Mouse (Mus musculus): ENCODE measurements around the gene 1700113H08Rik. TPM values are rescaled to one million over a fixed set of nuclear protein-coding genes. Genes with fewer than 3 reads are reported as not detected.

Gene 1700113H08Rik
- total RNA-seq, 2 experiments from 2014 or later: not detected

DNA sequence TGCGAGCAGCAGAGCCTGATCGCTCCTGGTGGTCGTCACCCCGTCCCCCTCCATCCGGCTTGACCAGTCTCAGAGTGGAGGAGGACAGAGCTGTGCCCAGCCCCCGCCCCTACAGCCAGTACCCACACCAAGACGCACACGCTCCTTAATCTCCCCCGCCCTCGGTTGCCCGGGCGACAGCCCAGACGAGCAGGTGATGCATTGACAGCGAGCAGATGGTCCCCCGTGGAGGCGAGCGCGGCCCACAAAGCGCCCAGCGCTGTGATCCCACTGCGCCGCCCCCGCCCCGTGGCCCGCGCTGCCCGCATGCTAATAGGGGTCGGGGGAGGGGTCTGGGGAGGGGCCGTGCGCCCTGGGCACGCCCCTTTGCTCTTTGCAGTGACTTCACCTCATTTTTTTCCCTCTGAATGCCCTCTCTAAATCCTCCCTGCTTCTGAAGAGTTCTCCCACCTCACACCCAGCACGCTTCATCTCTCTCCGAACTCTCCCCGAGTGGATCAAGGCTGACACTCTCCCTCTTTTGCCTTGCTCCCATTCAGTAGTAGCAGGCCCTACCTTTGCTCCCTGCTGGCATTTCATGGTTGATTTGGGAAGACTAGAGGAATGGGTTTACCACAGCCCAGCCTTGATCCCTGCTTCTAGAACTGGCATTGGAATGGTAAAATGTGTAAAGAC, 543 bp downstream of the 1700113H08Rik start:
- intact Hi-C loops (cut with DNase I): no loop called here
- peak; percentile 73 to 74 for DNase-seq (ENCODE audit: low spot score in 2 of 2)

DNA sequence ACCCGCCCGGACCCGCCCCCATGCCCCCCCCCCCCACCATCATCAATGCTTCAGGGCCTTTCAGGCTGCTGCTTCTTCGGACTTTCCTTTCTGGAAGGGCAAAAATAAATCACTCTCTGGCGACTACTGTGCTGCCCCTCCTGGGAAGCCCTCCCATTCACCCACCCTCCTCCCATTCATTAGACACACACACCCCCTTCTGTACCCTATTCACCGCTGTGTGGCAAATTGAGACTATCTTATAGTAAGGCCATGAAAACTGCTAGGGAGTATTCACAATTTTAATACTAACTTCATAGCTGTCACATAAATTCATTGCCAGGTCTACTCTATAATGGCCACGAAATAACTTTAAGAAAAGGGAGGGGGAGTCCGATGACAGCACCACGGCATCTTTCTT, 1.1 kb downstream of the 1700113H08Rik start:
- no peak for DNase-seq (ENCODE audit: low spot score in 2 of 2)
- intact Hi-C loops (cut with DNase I): no loop called here

- intact Hi-C loops (cut with DNase I): no loop called here
Observed at GRCm38 (mm10) chr10:87059447-87059846, 1.6 kb downstream of the 1700113H08Rik start.

GRCm38 (mm10) chr10:87084236-87084635, 26.4 kb downstream of the 1700113H08Rik start:
- intact Hi-C loops (cut with DNase I): no loop called here
- DNase-seq (ENCODE audit: low spot score in 2 of 2): peak; percentile 42 to 71

More at GRCm38 (mm10) chr10:87059447-87059846, 1.6 kb downstream of the 1700113H08Rik start:
- DNase-seq (ENCODE audit: low spot score in 2 of 2): no peak

- intact Hi-C loops (cut with DNase I): no loop called here
- DNase-seq (ENCODE audit: low spot score in 2 of 2): no peak
Observed at GRCm38 (mm10) chr10:87087646-87088045, 29.8 kb downstream of the 1700113H08Rik start.

- DNase-seq (ENCODE audit: low spot score in 2 of 2): peak in 1 of 2 experiments; percentile 40
- intact Hi-C loops (cut with DNase I): loop anchor here (2.0 kb wide), 1 partner anchor 411 kb away; no protein-coding TSS in a partner anchor
Observed at GRCm38 (mm10) chr10:87094249-87094648, 36.4 kb downstream of the 1700113H08Rik start.

GRCm38 (mm10) chr10:87098722-87099121, 40.9 kb downstream of the 1700113H08Rik start:
- intact Hi-C loops (cut with DNase I): no loop called here
- no peak for DNase-seq (ENCODE audit: low spot score in 2 of 2)

- intact Hi-C loops (cut with DNase I): no loop called here
- no peak for DNase-seq (ENCODE audit: low spot score in 2 of 2)
Observed at GRCm38 (mm10) chr10:87100668-87101067, 42.8 kb downstream of the 1700113H08Rik start.

- intact Hi-C loops (cut with DNase I): no loop called here
- no peak for DNase-seq (ENCODE audit: low spot score in 2 of 2)
Observed at GRCm38 (mm10) chr10:87101265-87101950, 43.6 kb downstream of the 1700113H08Rik start.

- intact Hi-C loops (cut with DNase I): no loop called here
- DNase-seq (ENCODE audit: low spot score in 2 of 2): no peak
Observed at GRCm38 (mm10) chr10:87101951-87102320, 44.1 kb downstream of the 1700113H08Rik start.

DNA sequence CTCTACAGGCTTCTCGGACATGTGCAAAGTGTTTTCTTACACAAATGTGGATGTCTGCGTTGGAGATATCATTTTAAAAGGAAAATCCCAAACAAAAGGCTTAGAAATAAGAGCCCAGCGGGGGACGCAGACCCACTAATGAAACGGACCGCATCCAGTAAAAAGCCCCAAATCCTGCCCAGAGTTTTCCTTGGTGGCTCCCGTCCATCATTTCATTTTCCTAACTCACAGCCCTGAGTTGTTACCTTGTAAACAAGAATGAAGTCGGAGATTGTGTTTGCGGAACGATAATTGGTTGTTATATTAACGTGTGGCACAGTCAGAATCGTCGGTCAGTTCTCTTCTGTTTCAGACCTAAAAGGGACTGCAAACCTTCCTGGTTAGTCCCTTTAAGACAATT, 44.6 kb downstream of the 1700113H08Rik start:
- DNase-seq (ENCODE audit: low spot score in 2 of 2): no peak
- intact Hi-C loops (cut with DNase I): no loop called here

GRCm38 (mm10) chr10:87103286-87103685, 45.4 kb downstream of the 1700113H08Rik start:
- no peak for DNase-seq (ENCODE audit: low spot score in 2 of 2)
- intact Hi-C loops (cut with DNase I): no loop called here

GRCm38 (mm10) chr10:87107565-87108297, 49.9 kb downstream of the 1700113H08Rik start:
- intact Hi-C loops (cut with DNase I): no loop called here
- peak; percentile 59 to 62 for DNase-seq (ENCODE audit: low spot score in 2 of 2)

DNA sequence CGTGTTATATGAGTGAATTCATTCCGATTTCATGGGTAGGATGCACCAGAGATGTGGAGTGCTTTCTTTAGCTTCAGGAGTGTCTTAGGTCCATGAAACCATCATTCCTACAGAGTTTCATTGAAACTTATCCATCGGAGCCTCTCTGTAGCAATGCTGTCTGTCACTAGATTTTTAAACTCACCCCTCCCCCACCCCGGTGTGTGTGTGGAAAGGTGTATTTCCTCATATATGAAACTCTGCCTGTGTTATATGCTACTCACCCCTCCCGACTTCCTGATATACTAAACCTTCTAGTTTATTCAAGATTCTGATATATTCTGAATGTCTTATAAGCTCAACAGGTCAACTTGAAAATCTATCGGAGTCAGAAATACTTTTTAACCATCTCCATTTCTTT, 50.5 kb downstream of the 1700113H08Rik start:
- intact Hi-C loops (cut with DNase I): no loop called here
- peak in 1 of 2 experiments; percentile 11 for DNase-seq (ENCODE audit: low spot score in 2 of 2)

GRCm38 (mm10) chr10:87109038-87109771, 51.4 kb downstream of the 1700113H08Rik start:
- intact Hi-C loops (cut with DNase I): no loop called here
- peak; percentile 57 to 67 for DNase-seq (ENCODE audit: low spot score in 2 of 2)

- DNase-seq (ENCODE audit: low spot score in 2 of 2): no peak
- intact Hi-C loops (cut with DNase I): no loop called here
Observed at GRCm38 (mm10) chr10:87110909-87111308, 53.1 kb downstream of the 1700113H08Rik start.

GRCm38 (mm10) chr10:87125094-87125493, 67.2 kb downstream of the 1700113H08Rik start:
- DNase-seq (ENCODE audit: low spot score in 2 of 2): no peak
- intact Hi-C loops (cut with DNase I): loop anchor here (5.0 kb wide), 1 partner anchor 87 kb away; no protein-coding TSS in a partner anchor

DNA sequence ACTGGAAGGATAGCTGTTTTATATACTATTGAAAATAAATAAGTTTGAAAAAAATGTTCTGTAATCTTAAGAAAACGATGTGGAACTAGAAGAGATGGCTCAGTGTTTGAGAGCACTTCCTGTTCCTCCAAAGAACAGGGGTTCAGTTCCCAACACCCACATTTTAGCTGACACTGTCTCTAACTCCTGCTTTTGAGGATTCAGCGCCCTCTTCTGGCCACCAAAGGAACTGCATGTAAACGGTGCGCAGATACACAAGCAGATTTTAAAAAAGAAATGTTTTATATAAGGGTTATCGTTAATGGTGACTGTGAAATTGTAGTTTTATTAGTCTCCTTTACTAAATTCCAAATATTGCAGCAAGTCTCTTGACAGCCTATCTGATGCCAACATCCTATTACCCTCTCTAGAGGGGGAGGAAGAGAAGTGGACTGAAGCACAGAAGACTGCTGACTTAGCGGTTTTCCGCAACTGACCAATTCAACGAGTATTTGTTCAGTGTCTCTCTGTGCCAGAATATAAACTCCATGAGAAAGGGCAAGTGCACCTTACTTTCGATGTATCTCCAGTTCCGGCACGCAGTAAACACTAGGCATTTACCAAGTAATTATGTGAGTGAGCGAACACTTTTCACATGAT, 68.5 kb downstream of the 1700113H08Rik start:
- intact Hi-C loops (cut with DNase I): loop anchor here (5.0 kb wide), 1 partner anchor 86 kb away; no protein-coding TSS in a partner anchor
- DNase-seq (ENCODE audit: low spot score in 2 of 2): no peak

- intact Hi-C loops (cut with DNase I): no loop called here
- no peak for DNase-seq (ENCODE audit: low spot score in 2 of 2)
Observed at GRCm38 (mm10) chr10:87151050-87151449, 93.2 kb downstream of the 1700113H08Rik start.

Measured in left cerebral cortex, postnatal 14 days (tissue).